Mouse (Mus musculus): ENCODE data around the gene Gm12830. TPM values are rescaled to one million over a fixed set of nuclear protein-coding genes. Genes with fewer than 3 reads are reported as not detected.

The Gm12830 gene
- not detected in 2 replicates for total RNA-seq (2015; ENCODE audit: low replicate concordance)
- not detected in 2 replicates for total RNA-seq (2017; ENCODE audit: low replicate concordance)

DNA sequence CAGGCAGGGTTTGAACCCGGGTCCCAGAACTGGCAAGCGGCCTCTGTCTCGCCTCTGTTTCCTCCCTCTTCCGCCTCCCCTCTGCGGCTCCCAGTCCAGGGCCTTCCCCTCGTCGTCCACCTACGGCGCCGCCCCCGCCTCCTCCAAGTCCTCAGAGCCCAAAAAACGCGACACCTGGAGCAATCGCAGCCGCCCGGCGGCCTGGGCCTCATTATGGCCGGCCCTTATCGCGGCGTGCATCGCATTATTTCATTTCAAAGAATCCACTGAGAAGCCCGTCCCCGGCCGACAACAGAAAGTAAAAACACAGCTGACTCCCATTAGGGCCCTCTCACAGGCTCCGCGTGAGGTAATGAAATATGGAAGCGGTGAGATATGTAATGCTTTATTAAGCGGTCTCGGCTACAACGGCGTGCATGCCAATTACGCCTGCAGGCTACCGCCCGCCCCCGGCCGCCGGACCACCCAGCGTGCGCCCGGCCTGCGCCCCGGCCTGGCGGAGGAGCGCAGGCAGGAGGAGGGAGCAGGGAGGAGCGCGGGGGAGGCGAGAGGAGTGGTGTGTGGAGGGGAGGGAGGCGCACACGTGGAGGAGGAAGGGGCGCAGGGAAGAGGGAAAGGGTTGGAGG is at the start of gene Gm12830:
Gene Gm12830, plus strand, starts transcription at position 156 of the 626 bp plus-strand sequence.
- ATAC-seq (replicated peaks; ENCODE audit: low FRiP score, poor library complexity, severe bottlenecking): no peak

DNA sequence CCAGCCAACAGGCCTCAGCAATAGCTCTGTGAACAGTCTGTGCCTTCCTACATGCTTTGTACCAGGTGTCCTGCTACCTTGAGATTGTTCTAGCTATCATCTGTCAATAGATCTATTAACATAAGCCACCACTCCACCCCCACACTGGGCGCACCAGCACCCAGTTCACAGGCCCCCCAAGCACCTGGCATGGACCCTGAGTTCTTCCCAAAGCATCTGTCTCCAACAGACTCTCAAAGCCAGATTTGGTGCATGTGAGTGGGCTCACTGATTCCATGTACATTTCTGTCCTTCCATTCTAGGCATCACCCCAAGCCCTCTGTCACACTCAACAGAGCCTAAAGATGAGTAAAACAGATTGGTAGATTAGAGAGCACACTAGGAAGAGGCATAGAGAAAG is 48.2 kb upstream of the Gm12830 start:
- no peak for ATAC-seq (replicated peaks; ENCODE audit: low FRiP score, poor library complexity, severe bottlenecking)

DNA sequence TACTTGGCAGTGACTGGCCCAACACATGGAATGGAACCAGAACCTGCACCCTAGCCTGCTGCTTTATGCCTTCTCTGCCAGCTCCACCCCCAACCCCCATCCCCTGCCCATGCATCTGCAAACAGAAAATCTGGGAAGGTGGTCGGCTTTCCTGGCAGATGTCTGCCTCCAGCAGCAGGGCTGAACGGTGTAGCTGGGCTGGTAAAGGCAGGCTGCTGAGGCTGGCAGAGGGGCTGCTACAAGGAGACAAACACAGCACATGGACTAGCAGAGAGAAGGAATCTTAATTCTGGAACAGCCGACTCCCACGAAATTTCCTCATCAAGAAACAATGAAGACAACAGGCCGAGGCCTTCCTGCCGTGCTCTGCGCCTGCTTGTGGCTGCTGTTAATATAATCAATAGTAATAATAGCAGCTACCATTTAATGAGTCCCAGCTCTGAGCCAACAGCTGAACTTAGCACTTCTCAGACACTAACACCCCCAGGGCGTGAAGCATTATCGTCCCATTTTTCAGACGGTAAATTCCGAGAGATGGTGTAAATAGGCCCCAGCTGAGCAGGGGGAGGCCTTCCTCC is 43.8 kb upstream of the Gm12830 start:
- ATAC-seq (replicated peaks; ENCODE audit: low FRiP score, poor library complexity, severe bottlenecking): no peak

DNA sequence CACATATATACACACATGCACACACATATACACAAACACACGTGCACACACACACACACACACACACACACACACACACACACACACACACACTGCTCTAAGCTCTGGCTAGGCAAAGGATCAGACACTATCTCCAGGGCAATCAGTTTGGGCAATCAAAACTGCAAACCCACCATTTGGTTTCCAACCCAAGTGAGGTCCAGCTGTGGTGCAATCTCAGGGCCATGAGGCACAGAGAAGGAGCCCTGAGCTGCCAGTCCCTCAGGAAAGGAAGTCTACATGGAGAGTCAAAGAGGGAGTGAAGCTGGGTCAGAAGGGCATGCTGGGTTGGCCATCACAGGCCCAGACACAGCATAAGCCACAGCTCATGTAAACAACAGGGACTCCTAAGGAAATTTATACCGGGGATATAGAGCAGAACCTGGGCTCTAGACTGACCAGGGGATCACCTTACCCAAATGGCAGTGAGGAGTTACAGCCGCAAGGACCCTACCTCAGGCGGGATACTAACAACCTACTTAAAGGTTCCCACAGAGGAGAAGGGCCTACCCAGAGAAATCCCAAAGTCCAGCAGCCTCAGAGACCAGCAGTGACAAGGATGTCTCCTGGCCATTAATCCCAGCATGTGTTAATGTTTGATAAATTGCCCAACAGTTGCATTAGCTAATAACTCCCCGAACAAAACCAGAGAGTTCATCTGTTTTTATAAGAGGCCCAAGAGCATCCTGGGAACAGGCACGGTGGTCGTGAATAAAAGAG is 42.6 kb upstream of the Gm12830 start:
- ATAC-seq (replicated peaks; ENCODE audit: low FRiP score, poor library complexity, severe bottlenecking): no peak

DNA sequence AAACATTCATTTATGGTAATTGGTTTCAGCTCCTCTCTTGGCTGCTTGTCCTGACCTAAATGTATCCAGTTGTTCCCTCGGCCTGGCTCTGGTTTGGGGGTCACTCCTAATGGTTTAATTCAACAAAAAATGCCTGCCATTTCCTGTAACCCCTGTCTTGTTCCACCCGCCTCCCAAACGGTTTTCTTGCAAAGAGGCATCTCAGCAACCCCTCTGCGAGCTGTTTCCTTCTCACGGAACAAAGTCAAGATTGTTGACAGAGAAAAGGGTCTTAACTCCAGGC is 42.1 kb upstream of the Gm12830 start:
- no peak for ATAC-seq (replicated peaks; ENCODE audit: low FRiP score, poor library complexity, severe bottlenecking)

DNA sequence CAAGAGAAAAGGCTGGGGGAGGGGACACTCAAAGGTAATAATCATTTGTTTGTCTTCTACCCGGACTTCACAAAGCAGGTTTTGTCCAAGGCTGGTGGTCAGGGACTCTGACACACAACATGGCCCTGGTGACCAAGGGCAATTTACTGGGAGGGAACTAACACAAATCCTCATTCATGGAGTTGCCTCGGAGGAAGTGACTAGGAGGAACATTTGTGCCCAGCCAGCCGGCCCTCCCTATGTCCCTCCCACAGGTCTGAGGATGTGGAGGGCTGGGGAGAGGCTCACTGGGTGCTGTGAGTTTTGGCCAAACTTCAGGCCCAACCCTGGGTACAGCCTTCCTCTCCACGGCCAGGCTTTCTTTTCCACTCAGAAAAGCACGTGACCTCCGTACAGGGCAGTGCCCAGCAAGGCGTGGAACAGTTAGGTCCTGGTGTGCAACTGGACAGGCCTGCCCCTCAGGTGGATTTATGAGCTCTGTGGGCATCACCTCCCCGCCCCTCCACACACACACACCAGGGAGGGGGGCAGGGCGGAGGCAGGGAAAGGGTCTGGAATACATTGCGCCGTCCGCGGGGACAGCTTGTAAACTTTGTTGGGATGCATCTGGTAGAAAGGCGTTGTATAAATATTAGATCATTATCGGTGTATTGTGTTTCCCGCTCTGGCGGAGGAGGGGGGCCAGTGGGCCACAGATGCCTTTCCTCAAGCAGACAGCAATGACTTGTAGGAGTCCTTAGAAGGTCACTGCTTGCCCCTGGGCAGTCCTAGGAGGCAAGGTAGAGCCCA is 41.6 kb upstream of the Gm12830 start:
- ATAC-seq (replicated peaks; ENCODE audit: low FRiP score, poor library complexity, severe bottlenecking): no peak

DNA sequence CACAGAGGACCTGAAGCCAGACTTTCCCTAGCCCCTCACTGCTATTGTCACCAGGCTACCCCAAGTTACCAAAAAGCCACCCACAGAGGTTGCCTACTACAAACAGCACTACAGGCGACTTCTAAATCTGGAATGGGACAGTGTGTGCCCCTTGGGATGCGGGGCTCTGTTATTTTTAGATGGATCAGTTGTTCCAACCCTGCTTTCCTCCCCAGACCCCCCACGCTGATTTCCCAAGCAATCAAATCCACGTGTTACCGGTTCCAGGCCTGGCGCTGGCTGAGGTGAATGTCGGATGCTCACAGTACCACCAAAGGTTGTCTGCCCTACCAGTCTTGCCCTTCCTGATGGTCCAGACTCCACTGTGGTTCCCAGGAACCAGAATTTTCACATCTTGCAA is 38.7 kb upstream of the Gm12830 start:
- no peak for ATAC-seq (replicated peaks; ENCODE audit: low FRiP score, poor library complexity, severe bottlenecking)

DNA sequence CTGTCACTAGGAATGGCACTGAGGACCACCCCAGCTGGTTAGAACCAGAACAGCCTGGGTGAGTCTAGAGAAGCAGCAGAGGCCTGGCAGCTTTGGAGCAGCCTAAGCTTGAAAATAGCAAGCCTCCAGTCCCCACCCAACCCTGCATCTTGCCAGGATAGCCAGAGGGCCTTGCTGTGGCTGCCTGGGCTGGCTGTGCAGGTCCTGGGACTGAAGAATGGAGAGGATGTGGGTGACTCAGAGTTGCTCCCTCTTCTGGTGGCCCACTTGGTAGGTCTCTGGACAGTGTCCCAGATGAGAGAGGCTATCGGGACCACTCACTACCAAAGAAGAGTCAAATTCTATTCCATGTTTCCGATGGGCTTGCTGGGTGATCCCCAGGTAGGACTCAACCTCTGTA is 36.8 kb upstream of the Gm12830 start:
- ATAC-seq (replicated peaks; ENCODE audit: low FRiP score, poor library complexity, severe bottlenecking): no peak

DNA sequence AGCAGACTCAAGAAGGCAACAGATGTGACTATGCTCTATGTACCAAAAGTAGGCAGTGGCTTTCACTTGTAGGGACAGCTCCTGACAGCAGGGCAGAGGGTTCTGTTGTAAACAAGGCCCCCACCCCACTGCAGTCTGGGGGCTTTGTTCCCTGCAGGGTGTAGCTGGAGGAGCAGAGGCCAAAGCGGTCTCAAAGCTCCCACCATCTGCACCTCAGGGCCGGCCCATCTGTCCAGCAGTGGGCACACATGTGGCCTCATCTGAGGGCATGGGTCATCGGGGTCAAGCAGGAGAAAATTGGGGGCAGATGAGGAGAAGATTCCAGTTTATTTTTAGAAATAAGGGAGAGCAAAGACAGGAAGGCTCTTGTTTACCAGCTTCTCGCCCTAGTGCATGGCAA is 32.7 kb upstream of the Gm12830 start:
- no peak for ATAC-seq (replicated peaks; ENCODE audit: low FRiP score, poor library complexity, severe bottlenecking)

DNA sequence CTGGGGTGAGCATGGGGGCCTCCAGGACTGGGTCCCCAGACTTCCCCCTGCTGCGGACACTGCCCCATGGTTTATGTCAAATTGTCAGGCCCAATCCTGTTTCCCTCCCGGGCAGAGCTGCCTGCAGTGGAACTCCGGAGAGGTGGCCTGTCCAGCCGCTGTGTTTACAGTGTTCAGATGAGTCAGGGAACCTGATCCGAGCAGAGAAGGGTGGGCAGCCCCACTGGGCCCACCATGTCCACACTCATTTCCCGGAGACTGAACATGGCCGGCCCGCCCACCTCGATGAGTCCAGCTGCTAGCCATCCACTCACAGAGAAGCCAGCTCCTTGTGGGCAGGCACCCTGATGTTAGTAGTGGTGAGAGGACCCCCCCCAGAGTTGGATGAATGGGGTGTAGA is 29.9 kb upstream of the Gm12830 start:
- ATAC-seq (replicated peaks; ENCODE audit: low FRiP score, poor library complexity, severe bottlenecking): no peak

DNA sequence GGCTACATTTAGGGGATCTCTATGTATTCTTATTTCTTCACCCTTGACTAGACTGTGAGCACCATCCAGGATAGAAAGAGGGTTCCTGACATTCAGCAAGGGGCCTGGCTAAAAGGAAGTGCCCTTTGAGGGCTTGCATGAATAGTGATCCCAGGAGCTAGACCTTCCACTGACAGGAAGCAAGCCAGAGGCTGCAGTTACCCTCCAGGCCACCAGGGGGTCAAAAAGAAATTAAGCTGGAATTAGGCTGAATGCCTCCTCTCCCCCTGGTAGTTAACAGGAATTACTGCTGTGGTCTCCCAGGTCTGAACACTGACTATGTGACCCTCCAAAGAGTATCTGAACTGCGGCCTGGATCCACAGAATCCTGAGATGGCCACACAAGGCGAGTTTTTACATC is 27.7 kb upstream of the Gm12830 start:
- no peak for ATAC-seq (replicated peaks; ENCODE audit: low FRiP score, poor library complexity, severe bottlenecking)

DNA sequence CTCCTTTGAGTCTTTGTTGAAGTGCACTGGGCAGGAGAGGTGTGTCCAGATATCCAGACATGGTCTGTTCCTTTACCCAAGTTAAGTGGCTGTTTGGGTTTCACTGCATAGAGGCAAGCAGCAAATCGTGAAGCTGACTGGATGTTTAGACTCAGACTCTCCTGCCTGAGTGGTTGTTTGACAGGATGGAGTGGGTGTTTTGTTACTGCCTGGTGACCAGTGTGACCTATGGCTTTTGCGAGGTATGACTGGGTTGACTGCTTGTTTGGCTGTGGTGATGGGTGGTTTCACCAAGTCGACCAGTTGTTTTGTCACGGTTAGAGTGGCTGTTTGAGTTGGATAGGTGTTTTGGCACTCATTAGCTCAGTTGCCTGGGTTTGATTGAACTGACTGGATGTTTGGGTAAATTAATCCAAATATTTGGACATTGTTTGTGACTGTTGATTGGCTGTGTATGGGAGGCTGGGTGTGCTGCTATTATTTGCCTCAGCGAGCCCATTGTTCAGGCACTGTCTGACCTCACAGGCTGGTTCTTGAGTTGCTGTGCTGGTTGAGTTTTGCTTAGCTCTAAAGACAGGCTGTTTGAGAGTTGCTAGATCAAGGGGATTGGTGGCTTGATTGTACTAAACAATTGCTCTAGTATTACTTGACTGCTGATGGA is 24.1 kb upstream of the Gm12830 start:
- no peak for ATAC-seq (replicated peaks; ENCODE audit: low FRiP score, poor library complexity, severe bottlenecking)

DNA sequence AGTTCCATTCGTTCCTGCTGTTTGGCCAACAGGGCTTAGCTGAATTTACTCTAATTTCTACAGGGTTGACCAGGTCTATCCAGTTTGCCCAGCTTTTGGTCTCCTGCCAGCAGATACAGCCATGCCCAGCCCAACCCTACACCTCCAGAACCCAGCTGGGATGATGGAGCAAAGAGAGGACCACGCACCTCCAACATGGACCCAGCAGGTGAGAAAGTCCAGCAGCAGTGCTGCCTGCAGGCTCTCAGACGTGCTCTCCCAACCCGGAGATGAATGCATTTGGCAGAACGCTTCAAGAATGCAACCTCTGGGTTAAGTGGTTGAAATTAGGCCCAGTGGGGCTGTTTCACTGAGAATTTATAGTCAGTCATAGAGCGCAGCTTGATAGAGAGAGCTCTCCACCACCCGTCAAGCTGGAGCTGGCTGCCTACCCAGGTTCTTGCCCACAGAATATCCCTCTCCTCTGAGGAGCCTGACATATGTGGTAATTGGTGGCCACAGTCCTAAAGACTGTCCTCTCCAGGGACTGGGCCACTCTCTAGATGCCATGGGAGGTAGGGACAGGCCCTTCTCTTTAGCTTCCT is 23.4 kb upstream of the Gm12830 start:
- no peak for ATAC-seq (replicated peaks; ENCODE audit: low FRiP score, poor library complexity, severe bottlenecking)

DNA sequence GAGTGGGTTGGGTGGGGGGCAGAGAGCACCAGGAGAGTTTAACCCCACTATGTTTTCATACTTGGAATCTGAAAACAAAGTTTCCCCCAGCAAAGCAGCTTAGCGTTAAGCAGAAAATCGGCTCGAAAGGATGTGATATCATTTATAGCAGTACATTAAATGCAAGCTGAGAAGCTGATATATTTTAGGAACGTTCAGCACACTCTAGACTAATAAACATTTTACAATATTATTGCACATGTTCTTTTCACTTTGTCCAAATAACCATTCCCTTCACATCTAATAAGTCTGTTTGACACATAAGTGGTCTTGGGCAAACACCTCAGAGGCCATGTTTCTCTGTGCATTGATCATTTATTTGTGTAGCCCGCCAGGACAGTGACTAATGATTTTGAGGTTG is 17.4 kb upstream of the Gm12830 start:
- ATAC-seq (replicated peaks; ENCODE audit: low FRiP score, poor library complexity, severe bottlenecking): no peak

DNA sequence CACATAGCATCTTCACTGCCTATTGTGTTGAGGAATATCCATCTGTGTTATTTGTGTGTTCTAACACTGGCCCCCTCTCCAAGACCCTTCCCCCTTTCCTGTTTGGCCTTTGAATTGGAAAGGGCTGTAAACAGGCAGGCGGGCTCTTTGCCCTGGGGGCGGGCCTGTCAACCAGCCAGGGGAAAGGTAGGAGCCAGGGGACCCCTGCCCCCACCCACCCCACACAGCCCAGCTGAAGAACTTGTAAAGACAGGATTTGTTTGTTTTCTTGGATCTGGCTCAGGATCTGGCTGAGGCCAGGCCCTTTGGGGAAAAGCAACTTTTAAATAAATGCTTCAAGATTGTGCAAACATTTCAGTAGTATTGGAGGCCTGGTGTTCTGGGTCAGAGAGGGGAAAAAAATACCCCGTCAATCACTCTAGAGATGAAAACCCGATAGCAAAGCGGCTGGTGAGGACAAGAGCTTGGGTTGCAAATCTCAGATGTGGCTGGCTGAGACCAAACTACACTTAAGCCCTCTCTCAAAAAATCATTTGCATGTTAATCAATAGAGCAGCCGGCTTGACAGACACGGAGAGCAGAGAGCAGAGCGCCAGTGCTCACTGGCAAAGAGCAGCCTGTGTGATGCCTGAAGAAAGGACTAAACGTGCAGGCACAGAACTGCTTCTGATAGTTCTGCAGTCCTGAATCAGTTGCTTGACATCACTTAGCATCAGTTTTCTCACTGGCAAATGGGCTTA is 2.4 kb upstream of the Gm12830 start:
- no peak for ATAC-seq (replicated peaks; ENCODE audit: low FRiP score, poor library complexity, severe bottlenecking)

DNA sequence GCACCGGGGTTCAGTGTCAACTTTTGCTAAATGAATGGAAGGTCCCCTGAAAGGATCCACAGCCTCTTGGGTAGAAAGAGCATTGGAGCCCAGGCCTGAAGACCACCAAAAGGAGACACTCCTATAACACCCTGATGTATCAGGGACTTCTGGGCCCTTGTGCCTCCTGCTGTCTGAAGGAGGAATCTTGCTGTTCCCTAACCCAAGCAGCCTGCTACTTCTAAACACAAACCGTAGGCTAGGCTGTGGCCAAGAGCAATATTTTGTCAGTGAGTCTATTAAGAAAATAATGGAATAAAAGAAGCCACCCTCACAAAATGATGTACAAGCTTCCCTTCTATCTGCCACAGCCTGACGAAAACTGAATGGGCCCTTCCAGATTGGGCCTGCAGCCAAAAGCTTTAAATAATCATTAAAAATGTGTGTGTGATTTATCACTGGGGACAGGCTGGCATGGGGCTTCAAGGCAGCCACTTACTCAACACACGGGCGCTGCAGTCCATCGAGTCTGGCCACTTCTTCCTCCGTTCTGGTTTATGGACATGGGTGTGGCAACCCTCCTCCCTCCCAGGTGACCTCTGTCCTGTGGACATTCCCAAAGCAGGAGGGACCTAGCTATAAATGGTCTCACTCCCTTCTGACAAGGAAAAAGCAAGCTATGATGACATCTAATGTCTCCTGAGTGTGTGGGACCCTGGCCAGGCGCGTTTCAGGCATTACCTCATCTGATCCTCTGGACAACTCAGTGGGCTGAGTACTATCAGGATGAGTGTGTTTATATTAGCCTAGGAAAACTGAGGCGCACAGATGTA is 13.5 kb downstream of the Gm12830 start:
- ATAC-seq (replicated peaks; ENCODE audit: low FRiP score, poor library complexity, severe bottlenecking): no peak

DNA sequence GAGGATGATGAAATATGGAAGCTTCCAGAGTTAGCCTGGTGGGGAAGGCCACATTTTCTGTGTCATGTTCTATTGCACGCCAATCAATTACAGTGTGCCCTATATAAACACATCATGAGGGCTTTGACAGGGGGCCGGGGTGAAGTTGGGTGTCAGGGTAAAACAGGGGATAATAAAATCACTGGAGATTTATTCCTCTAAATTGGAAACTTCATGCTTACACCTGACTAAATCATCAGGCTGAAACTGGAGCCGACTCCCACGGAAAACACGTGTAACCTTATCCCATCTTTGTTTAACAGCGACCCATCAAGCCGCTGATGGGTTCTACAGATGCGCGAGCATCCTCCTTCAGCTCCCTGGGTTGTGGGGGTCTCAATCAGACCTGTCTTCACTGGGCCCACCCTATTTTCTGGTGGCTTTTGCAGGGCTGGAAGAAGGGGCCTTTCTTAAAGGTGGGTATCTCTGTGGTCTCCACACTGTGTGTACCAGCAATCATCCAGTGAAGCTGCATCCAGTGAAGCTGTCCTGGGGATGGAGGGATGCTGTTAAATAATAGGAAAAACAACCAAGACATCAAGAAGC is 19.9 kb downstream of the Gm12830 start:
- no peak for ATAC-seq (replicated peaks; ENCODE audit: low FRiP score, poor library complexity, severe bottlenecking)

DNA sequence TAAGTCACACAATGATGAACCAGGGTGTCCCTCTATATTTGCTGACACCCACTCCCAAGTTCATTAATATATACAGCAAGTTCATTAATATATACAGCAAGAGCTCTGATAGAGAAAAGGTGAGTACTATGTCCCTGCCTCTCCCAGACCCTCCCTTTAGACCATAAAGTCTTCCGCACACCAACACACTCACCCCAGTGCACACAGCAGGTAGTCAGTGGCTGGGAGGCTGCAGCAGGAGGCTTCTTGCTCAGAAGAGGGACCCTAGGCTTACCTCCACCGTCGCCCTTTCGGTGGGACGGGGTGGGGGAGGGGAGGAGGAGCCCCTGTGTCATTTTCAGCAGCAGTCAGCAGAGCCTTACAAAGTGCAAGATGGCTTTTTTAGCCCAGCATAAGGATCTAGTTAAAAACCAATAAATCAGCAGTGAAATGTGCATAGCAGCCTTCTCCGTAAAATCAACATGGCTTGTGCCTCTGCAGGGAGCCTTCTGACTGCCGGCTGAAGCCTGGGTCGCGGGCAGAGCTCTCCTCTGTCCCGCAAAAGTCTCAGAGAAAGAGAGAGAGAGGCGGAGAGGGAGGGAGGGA is 20.9 kb downstream of the Gm12830 start:
- no peak for ATAC-seq (replicated peaks; ENCODE audit: low FRiP score, poor library complexity, severe bottlenecking)
